Mouse (Mus musculus) cerebellum, adult (tissue): ENCODE results near the gene Cdc5l.
A peak's percentile ranks its signal among the peaks of the same experiment; 100 is the strongest.

Experiments
- ATAC-seq: cut with Nextera tagmentation; 2 replicates; pipeline ENCODE4 v1.9.2; 2017; ENCODE audit warnings: mild to moderate bottlenecking, moderate library complexity, mixed read lengths; ENCODE audit not compliant: insufficient number of reproducible peaks, low FRiP score, low TSS enrichment

The Cdc5l gene

GRCm38 (mm10) chr17:45373987-45374608 lies 59.4 kb downstream of the Cdc5l start:
- peak; percentile 72 for ATAC-seq

- ATAC-seq = no peak
Measured at GRCm38 (mm10) chr17:45371042-45371441, 62.5 kb downstream of the Cdc5l start.

- no peak for ATAC-seq
Measured at GRCm38 (mm10) chr17:45370535-45370934, 63.0 kb downstream of the Cdc5l start.

GRCm38 (mm10) chr17:45364871-45365270 lies 68.7 kb downstream of the Cdc5l start:
- ATAC-seq = no peak

GRCm38 (mm10) chr17:45360950-45361349 lies 72.6 kb downstream of the Cdc5l start:
- ATAC-seq = no peak

- ATAC-seq = no peak
Measured at GRCm38 (mm10) chr17:45359443-45359842, 74.1 kb downstream of the Cdc5l start.

- no peak for ATAC-seq
Measured at GRCm38 (mm10) chr17:45356431-45356830, 77.1 kb downstream of the Cdc5l start.

GRCm38 (mm10) chr17:45347951-45348350 lies 85.6 kb downstream of the Cdc5l start:
- ATAC-seq = no peak
